Mouse (Mus musculus) c-Kit-positive CD71-positive TER-119-positive erythroid progenitor cells, embryonic 14.5 days (primary cell): ENCODE results near the gene Myo1d.
"Not testable (repeated sequence)": the region's sequence is repeated elsewhere in the genome, so short reads cannot be mapped to it uniquely, and the experiment has no call there.

Source experiments
- DNase-seq: peaks from one replicate; pipeline ENCODE4 v3.0.0-alpha.2; 2013; ENCODE audit warnings: low spot score

The Myo1d gene

DNA sequence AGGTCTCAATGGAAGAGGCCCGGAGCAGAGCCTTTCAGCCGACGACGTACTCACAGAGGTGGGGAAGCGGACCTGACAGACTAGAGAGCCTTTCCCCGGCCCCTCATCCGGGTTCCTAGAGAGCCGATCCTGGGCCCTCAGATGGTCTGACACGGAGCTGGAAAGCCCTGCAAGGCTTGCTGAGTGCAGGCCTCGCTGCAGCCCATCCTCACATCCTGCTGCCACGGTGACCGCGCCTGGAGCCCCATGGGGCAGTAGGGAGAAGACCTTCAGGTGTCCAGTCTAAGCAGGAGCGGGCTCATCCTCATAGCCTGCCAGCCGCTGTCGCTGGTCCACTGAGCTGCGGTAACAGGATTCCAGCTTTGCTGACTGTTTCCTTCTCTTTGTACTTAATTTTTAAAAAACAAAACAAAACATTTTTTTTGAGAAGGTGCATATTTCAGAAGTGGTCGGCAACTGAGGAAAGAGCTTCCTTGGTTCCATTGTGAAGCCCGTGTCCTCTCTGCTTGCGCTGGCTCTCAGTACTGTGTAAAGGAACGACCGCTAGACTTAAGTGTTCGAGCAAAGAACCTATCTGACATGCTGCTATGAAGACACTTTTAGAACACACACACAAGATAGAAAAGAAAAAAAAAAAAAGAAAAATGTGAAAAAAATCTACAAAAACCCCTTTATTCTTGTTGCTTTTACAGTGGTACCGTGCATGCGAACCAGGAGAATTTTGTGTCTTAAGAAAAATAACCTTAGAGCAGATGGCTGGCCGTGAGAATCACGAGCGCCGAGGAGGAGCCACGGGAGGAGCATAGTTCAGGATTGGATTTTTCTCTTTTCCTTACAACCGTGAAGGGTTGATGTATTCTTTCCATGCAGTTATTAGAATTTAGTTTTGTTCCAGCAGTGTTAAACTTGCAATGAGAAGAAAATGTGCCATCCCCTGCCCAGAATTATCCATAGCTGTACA lies 299.6 kb downstream of the Myo1d start:
- no peak for DNase-seq

DNA sequence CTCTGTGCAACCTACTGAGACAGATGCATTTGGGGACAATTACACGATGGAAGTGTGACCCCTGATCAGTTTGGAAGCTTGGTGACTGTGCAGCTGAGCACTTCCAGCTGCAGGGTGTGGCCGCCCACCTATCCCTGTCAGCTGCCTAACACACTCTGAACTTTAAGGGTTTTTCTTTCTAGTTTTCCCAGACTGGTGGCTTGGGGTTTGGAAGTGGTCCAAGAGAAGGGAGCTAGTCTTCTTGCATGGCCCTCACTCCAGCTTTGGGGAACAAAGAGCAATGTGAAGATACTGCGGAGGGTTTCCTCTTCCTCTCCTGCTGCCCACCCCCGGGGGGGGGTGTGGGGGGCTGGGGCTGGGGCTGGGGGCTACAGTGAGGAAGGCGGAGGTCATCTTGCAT lies 300.4 kb downstream of the Myo1d start:
- DNase-seq, result no peak

DNA sequence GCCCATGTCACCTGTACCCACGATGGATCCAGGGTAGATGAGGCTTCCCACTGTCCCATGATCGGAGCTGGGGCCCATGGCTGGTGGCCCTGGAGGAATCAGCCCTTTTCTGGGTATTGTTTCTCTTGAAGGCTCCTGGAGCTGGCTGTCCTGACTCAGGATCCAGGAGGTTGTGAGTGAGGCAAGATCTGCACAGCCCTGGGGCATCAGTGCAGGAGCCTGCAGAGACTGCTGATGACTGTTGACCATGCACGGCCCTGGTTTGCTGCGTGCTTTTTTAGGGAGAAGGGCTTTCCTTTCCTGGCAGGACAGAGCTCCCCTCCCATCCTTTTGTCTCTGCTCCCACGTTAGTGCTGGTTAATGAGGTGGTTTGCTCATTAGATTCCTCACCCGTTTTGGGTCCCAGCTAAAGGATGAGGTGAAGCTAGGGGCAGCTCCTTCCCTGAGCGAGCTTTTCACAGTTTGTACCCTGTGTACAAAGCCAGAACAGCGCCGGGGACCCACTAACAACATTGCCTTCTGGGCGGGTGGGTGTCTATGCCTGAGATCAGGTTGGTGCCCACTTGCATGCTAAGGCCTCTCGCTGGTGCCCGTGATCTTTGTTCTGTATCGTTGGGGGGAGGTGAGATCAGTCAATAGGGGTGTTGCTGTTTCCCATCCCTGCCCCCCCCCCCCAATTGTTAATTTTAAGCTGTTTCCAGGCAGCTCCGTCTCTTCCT lies 301.0 kb downstream of the Myo1d start:
- no peak for DNase-seq

DNA sequence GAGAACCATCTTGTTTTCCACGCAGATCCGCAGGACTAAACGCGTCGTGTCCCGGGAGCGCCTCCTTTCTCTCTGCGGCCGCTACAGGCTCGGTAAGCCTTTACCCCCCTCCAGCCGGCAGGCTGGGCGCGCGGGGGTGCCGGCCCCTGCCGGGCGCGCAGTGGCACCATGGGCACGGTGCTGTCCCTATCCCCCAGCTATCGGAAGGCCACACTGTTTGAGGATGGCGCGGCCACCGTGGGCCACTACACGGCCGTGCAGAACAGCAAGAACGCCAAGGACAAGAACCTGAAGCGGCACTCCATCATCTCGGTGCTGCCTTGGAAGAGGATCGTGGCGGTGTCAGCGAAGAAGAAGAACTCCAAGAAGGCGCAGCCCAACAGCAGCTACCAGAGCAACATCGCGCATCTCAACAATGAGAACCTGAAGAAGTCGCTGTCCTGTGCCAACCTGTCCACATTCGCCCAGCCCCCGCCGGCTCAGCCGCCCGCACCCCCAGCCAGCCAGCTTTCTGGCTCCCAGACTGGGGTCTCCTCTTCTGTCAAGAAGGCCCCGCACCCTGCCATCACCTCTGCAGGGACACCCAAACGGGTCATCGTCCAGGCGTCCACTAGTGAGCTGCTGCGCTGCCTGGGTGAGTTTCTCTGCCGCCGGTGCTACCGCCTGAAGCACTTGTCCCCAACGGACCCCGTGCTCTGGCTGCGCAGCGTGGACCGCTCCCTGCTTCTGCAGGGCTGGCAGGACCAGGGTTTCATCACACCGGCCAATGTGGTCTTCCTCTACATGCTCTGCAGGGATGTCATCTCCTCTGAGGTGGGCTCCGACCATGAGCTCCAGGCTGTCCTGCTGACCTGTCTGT lies 302.3 kb downstream of the Myo1d start:
- DNase-seq, result no peak

DNA sequence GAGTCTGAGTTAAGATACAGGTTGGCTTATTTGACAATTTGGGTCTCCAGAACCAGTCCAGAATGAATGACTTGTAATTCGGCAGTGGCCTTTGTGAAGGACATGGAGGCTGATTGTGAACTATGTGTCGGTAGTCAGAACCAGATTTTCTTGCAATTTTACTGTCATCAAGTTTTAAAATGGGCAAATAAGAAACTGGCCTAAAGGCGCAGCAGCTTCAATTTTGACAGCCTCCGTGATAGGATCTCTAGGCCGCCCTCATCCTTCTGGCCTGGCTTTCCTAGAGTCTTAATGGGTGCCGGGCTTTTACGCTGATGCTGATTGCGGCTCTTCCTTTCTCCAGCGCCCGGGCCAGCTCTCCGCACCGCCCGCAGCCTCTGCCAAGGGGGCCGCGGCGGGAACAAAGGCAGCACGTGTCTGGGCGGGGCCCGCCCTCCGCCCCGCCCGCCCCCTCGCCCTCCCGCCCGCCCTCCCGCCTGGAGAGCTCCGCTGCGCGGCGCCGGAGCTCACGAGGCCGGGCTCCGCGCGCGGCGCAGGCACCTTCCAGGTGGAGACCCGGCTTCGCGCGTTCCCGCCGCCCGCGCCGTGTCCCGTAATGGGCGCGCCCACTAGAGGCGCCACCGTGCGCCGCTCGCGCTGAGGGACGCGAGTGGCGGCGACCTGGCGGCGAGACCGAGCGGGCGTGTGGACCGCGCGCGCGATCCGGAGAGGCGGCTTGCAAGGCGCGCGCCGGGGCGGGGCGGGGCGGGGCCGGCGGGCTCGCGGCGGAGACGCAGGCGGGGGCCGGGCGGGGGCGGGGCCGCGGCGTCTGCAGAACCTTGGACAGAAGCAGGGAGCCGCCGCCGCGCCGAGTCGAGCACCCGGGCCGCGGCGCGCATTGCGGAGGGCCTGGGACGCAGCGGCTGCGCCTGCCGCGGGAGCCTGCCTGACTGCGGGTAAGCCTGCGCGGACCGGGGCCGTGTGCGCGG lies 303.3 kb downstream of the Myo1d start, which contains the start of gene Cdk5r1:
Gene Cdk5r1 (plus strand): TSS at position 802 of the 968 bp plus-strand sequence.
- DNase-seq, result peak; percentile 70

DNA sequence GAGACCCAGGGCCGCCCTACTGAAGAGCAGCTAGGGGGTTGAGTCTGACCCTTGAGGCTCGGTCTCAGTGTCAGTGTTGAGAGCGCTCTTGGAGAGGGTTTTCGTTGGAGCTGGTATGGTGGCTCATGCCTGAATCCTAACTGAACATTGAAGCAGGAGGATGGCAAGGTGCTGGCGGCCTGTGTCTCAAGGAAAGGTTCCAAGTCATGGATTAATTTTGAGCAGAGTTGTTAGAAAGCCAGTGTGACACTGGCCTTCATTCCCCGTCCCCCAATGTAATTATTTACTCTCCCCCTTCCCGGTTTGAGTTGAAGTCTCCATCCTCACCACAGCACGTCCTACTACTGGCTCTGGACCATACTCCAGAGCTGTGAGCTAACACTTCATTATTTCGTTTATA lies 304.3 kb downstream of the Myo1d start:
- DNase-seq, result no peak

DNA sequence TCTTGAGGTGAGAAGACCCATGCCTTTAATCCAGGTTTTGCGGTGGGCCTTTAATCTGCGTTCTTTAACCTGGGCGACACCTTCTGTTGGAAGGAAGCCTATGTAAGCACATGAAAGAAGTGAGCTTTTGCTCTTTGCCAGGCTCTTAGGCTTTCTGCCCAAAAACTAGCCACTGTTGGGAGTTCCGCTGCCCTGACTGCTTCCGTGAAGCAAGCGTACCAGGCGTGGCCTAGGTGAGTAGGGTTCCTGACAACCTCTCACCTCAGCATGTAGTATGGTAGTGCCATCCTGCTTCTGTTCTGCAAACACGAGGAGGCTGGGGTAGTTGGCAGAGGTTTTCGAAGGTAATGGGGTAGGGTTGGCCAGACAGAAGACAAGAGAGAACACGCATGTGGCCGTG lies 305.0 kb downstream of the Myo1d start:
- DNase-seq, result no peak

DNA sequence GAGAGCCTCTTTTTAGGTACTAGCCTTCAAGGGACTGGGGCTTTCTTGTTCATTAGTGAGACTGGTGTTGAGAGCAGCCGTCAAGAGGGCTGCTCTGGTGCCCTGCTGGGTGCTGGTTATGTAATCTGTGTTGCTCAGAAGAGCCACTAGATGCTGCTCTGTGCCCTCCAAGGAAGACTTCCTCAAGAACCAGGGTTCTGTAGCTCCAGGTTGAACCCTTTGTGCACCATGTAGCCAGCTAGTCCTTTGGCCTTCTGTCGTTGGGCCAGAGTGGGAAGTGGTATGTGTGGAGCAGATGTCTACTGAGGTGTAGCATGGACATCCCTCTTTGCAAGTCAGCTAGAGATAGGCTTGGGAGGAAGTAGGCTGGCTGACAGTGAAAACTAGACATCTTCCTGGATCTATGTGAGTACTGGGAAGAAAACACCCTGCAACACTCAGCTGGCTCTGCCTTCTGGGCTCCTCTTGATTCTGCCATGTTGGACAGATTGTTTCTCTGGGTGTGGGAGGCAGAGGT lies 305.6 kb downstream of the Myo1d start:
- no peak for DNase-seq

DNA sequence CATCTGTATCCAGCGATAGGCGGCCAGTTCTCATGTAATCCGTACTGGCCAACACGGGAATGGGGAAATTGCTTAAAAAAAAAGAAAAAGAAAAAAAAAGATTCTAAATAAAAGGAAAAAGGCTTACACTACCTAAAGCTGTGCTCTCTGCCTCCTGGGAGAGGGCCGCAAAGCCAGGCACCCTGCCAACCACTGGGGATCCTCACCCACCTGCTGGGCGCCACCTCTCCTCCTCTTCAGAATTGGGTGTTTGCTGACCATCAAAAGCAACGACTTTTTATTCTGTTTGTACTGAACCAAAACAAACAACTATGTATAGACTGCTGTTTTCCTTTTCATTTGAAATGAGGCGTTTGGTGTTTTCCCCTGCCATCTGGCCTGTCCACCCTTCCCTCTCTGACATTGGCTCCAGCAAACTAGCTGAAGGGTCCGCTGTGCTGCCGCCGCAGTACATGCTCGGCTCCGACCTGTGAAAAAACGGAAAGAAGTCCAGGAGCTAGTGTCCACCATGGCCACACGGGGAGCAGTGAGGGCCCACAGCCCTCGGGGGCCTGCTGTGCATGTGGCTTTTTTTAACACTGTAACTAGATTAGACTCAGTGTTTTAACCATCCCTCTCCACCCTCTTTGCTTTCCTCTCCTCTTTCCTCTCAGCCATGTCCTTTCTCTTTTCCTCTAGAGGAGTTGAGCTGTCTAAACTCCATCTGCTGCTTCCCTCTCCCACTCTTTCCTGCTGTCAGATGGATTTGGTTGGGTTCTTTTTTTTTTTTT lies 307.8 kb downstream of the Myo1d start:
- no peak for DNase-seq

DNA sequence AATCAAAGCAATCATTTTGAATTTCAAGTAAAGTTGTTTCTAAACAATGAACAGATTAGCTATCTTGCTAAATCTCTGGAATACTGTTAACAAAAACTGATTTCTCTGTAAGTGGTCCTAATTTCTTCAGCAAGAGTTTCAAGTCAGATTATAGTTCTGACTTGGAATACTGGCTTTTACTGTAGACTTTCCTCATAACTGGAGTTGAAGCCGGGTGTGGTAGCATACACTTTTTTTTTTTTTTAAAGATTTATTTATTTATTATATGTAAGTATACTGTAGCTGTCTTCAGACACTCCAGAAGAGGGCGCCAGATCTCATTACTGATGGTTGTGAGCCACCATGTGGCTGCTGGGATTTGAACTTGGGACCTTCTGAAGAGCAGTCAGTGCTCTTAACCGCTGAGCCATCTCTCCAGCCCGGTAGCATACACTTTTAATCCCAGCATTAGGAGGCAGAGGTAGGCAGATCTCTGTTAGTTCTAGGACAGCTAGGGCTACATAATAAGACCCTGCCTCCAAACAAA lies 316.2 kb downstream of the Myo1d start:
- DNase-seq, result not testable (repeated sequence)

DNA sequence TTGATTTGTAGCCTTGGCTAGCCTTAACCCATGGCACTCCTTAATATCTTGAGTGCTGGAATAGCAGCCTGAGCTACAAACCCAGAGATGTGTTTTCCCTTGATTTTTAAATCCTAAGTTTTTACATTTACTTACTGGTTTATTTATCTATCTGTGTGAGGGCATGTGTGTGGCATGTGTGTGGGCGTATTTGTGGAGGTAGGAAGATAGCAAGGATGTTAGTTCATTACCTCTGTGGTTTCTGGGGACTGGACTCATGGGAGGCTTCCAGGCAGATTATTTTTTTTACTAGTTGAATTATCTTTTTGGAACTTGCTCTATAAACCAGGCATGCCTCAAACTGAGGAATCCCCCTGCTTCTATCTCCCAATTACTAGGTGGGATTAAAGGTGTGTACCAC lies 326.6 kb downstream of the Myo1d start:
- DNase-seq, result no peak

DNA sequence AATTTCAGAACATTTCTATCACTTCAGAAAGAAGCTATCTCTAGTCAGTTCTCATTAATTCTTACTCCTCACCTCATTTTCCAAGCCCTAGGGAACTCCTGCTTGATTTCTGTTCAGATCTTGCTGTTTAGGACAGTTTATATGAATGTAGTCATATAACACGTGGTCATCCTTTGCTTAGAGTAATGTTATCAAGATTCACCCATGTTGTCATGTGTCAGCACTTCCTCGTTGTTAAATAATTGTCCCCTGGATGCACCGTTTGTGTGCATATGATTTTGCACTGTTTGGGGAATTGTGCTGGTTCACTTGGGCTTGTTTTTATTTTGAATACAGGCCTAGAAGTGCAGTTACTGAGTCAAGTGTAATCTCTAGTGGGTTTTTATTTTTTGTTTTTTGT lies 327.6 kb downstream of the Myo1d start:
- DNase-seq, result no peak

DNA sequence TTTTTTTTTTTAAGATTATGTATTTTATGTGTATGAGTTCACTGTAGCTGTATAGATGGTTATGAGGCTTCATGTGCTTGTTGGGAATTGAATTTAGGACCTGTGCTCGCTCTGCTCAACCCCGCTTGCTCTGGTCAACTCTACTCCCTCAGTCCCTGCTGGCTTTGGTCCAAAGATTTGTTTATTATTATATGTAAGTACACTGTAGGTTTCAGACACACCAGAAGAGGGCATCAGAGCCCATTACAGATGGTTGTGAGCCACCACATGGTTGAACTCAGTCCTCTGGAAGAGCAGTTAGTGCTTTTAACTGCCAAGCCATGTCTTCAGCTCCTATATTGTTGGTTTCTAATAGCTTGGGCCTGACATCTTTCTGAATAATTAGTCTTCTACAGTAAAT lies 330.0 kb downstream of the Myo1d start:
- DNase-seq, result no peak

DNA sequence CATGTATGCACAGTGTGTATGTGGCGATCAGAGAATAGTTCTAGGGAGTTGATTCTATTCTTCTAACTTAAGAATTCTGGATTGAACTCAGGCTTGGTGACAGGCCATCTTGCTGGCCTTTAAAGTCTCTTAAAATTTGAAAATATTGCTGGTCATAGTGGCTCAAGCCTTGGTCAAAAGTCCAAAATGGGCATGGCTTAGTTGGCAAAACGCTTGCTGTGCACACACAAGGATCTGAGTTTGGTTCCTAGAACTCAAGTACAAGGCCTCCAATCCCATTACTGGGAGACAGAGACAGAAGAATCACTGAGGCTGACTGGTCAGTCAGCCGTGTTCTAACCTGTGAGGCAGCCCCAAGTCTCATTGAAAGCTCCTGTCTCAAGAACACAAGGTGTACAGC lies 332.9 kb downstream of the Myo1d start:
- no peak for DNase-seq
